Mouse (Mus musculus) cerebellum, adult 2 months (tissue): ENCODE measurements around the gene Pttg1ip.

Experiments
- CTCF ChIP-seq: fragments of 200-500 bp; IDR thresholded peaks from 2 replicates; pipeline ENCODE4 v1.5.1; 2011; ENCODE audit warnings: low read depth, mild to moderate bottlenecking, control low read depth, low read length, moderate library complexity, borderline replicate concordance; ENCODE audit not compliant: insufficient read depth
- POLR2A ChIP-seq: fragments of 200-500 bp; IDR thresholded peaks from 2 replicates; pipeline ENCODE4 v1.6.1; 2011; ENCODE audit warnings: low read length, control low read depth, borderline replicate concordance; ENCODE audit not compliant: insufficient read depth

DNA sequence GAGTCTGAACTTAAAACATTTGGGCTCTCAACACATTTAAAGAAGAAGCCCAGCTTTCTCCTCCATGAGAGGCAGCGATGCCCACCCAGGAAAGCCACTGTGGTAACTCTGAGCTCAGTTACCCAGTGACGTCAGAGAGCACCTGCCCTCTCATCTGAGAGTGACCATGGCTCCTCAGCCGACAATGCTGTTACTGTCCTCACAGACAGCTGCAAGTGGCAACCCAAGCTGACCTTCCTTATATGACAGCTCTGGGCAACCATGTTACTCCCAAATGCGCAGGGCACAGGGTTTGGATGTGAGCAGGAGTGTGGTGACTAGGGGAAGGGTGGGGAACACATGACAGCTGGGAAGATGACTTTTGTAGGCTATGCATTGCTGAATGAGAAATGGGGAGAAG, 28.2 kb upstream of the Pttg1ip start:
- TF ChIP-seq POLR2A (no peak), CTCF (no peak)
